Mouse (Mus musculus) adrenal gland, adult 18-20 months (tissue): Measurements from ENCODE around the gene Ror1. TPM values are rescaled to one million over a fixed set of nuclear protein-coding genes. Genes with fewer than 3 reads are reported as not detected.

Source experiments
- DNase-seq, 2 experiments: peaks; one replicate each; pipeline ENCODE4 v3.0.0; 2021 to 2022; ENCODE audit warnings: low spot score in 2 of 2
- total RNA-seq, 2 experiments: library from RNA; stranded (reverse); gene quantifications; 1 replicate in 1 of 2; 2 replicates in 1 of 2; pipeline ENCODE4 v1.2.3; 2021

Ror1 gene
- total RNA-seq, 2 experiments from 2014 or later = 2.0 to 3.4 TPM

DNA sequence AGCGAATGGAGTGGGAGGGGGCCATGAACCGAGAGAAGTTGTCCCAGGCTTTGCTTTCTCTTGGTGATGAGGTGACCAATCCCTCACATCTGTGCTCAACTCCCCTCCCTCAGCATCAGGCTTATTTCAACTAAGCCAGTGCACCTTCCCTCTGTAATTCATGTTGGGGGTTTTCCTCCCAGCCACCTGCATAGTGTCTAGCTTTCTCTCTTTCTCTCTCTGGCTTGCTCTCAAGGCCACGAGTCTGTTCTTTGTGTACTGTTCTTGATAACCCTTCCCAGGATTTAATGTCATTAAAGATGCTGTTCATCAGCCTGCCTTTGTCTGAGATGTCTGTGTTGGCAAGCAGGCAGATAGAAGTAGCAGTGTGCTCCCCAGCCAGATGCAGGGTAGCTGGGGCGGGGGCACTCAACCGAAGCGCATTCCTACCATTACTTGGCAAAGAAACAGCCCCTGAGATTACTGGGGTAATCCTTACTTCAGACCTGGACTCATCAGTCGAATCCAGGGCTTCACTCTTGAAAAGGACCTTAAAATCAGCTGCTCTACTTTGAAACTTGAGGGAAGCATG lies 59.1 kb downstream of the Ror1 start:
- DNase-seq = no peak

DNA sequence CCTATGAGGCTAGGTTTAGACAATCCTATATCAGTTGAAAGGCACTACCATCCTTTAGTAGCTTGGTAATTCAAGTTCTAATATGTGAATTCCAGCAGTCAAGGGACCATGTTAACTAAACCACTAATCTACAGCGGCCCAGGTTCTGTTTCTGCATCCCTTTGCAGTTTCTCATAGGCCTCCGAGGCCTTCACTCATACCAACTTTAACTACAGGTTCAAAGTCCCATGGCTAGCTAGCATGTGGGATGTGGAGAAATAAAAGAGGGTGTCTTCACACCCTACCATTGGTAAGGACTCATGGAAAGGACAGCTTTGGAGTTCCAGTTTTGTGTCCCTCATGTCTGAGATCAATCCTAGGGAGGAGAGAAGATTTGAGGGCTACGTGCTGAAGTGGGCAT lies 60.1 kb downstream of the Ror1 start:
- DNase-seq = no peak

DNA sequence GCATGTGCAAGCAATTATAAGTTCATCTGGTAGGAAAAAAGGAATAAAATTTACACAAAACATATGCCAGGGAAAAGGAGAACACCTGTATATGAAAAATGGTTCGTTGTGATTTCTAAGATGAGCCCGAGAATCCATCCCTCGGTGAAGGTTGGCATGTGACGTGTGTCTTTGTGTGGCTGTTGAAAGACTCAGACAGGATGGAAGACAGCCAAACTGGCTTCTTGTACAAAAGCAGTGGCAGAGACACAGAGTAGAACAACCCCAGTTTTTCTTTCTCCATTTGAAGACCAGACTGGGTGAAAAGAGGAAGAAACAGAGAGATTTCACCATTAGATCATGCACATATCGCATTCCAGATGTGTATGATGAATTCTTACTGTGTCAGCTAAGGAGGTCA lies 62.8 kb downstream of the Ror1 start:
- DNase-seq = no peak

- no peak for DNase-seq
Observed at GRCm38 (mm10) chr4:100160156-100160555, 64.6 kb downstream of the Ror1 start.

DNA sequence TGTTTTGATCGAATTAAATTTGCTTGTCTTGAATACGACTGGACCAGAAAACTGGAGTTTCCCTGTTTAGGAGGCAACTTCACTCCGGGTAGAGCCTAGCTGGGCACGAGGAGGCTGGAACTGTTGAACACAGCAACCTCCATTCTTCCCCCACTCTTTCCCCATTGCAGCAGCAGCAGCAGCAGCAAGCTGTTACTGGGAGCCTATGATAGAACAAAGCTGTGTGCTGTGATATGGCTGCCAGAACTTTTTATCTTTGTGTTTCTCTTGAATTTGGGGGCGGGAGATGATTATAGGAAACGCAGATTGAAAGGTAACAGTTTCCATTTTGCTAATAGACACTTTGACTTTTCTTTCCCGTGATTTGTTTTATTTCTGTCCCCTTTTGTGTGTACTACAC lies 70.2 kb downstream of the Ror1 start:
- no peak for DNase-seq

GRCm38 (mm10) chr4:100166871-100167270 lies 71.3 kb downstream of the Ror1 start:
- no peak for DNase-seq

GRCm38 (mm10) chr4:100169683-100170082 lies 74.1 kb downstream of the Ror1 start:
- no peak for DNase-seq

GRCm38 (mm10) chr4:100170161-100170650 lies 74.6 kb downstream of the Ror1 start:
- DNase-seq = no peak

DNA sequence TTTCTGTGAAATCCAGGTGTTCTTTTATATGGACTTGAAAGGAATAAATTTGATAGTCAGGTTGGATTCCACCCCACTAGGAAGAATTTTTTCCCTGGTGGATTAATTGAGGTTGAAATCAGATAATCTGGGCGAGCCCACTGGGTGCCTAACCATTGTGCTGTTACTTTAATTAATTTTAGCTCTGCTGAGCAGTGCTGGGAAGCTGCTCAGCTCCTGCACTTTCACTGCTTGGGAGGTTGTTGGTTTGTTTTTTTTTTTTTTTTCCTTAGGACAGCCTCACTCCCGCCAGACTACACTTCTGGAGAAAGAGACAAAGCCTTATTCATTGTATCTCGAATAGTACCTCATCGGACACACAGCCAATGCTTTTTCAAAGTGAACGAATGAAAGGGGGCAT lies 75.2 kb downstream of the Ror1 start:
- DNase-seq = no peak

- peak in 1 of 2 experiments; percentile 33 for DNase-seq
Observed at GRCm38 (mm10) chr4:100171483-100171898, 75.9 kb downstream of the Ror1 start.

- no peak for DNase-seq
Observed at GRCm38 (mm10) chr4:100175594-100175993, 80.0 kb downstream of the Ror1 start.

GRCm38 (mm10) chr4:100178316-100178715 lies 82.7 kb downstream of the Ror1 start:
- no peak for DNase-seq

DNA sequence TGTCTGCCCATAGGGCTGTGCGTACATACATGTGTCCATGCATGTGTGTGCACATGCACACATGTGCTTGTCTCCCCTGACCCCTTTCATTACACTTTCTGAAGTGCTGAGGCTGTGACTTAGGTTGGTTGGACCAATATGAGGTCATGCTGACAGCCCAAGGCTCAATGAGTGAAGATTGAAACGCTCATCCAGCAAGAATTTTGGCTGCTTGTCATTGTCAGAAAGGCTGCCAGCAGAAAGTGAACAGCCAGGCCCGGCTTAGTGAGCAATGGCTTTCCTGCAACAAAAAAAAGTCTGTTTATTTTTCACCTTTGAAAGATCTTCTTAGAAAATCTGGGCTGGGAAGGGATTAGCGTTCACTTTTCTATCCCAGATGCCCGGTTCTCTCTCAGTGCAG lies 86.1 kb downstream of the Ror1 start:
- DNase-seq = peak; percentile 34 to 47

DNA sequence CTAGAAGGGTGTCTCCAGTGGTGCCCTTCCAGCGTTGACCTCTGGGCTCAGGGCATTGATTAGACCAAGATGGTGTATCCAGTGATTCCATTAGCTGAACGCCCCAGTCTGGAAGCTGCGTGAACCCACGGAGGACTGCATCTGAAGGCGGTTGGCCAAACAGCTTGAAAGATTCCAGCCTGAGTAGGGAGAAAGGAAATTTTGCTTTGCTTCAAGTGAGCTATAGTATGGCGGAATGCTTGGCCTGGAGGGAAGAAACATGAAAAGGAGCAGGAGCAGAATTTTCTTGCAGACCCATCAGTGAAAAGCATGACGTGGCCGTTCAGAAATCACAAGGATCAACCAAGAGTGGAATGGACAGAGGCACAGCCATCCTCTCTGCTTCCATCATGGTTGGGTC lies 91.2 kb downstream of the Ror1 start:
- no peak for DNase-seq

GRCm38 (mm10) chr4:100187563-100188200 lies 92.1 kb downstream of the Ror1 start:
- DNase-seq = no peak

GRCm38 (mm10) chr4:100188201-100188699 lies 92.7 kb downstream of the Ror1 start:
- DNase-seq = no peak

DNA sequence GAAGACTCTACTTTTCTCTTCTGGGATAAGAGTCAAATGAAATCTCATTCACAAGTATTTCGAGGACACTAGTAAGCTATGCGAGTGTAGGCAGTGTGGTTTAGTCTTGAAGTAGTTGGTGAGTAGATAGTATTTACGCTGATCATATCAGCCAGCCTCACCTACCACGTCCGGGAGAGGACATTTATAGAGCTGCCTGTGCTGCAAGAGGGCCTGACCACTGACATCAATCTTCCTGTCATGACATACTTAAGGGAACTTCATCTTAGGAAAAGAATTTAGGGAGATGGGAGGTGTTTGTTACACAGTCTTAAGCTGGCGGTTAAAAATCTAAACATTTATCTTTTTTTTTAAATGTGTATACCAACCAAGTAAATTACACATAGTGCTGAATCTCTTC lies 95.9 kb downstream of the Ror1 start:
- DNase-seq = no peak

DNA sequence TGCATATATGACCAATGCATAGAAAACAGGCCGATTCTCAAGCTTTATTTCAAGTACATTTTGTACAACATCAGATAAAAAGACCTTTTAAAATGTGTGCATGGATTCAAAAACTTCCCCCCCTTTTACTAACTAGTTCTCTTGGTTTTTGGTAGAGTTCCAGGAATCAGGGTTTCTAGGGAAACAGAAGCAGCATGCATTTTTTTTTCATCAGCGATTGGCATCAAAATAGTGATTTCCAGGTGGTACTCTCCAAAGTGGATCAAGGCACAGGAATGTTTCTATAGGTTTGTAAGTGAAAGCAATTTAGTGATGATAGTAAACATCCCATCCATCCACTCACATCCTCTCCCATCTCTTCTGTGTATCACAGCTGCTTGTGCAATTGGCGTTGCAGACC lies 98.5 kb downstream of the Ror1 start:
- no peak for DNase-seq

GRCm38 (mm10) chr4:100196255-100196793 lies 100.7 kb downstream of the Ror1 start:
- DNase-seq = no peak

GRCm38 (mm10) chr4:100198275-100198674 lies 102.7 kb downstream of the Ror1 start:
- no peak for DNase-seq

GRCm38 (mm10) chr4:100201322-100201721 lies 105.7 kb downstream of the Ror1 start:
- no peak for DNase-seq

- no peak for DNase-seq
Observed at GRCm38 (mm10) chr4:100203066-100203465, 107.5 kb downstream of the Ror1 start.

DNA sequence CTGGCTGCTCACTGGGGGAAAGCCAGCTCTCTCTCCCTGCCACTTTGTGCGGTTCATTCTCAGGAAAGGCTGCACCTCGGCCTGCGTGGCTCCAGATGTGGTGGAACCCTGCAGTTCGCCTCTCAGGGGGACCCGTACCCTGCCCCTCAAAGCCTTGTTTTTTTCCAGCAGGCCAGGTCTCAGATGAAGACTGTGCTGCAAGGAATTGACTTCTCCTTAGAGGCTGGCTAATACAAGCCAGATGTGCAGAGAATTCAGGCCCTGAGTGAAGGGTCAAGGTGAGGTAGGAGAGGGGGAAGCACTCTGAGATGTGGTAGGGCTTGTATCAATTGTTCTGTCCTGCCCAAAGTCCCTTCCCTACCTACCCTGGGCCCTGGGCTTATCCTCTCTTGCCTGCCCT lies 108.1 kb downstream of the Ror1 start:
- no peak for DNase-seq
